Mouse (Mus musculus): ENCODE measurements around the gene Fam198b.

Gene Fam198b

DNA sequence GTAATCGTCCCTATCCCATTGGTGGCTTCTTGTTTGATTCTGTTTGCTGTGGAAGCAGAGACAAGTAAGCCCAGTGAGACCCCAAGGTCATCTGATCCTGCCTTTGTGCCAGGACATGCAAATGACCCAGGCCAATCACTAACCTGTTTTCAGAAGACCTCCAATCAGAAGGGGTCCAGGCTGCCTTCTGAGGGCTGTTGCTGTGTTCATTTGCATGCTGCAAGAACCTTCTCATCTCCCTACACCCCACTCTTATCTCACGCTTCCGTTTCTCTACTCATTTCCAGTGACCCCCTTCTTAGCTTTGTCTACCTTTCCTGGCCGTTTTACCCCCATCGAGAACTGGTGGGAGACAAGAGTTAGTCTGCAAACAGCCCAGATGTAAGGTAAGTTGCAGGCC, at the start of gene Fam198b:
Gene Fam198b, plus strand, starts transcription at position 229 of the 400 bp plus-strand sequence.
- DNase-seq = no peak

DNA sequence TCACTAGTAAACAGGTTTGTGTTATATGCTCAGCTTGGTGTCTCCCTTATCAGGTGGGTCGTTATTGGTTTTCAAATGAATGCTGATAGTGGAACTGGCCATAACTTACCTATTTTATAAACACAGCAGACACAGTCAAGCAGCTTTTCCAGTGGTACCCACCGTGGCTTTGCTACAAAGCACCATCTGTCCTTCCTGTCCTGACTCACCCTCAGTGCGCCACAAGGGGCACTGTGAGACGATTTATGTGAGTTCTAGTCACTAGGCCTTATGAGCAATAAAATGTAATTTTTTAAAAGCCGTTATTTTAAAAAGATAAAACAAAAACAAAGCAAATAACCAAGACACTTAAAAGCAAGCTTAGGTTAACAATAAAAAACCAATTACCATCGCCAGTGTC, 45.6 kb upstream of the Fam198b start:
- DNase-seq = peak in 1 of 2 experiments; percentile 41

DNA sequence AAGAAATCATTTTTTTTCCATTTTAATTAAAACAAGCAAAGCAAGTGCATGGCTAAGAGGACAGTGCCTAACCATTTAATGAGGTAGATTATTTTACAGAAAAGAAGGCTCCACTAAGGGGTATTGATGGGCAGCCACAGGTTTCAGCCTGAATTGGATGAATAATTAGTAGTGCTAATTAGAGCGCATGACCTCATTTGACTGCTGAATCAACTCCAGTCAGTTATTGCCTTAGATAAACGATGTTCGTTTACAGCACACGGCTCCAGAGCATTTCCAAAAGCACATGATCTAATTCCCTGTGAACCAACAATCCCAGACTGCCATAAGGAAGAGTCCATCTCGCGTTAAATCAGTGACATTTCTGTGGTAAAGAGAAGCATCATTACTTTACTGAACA, 42.9 kb upstream of the Fam198b start:
- DNase-seq = no peak

DNA sequence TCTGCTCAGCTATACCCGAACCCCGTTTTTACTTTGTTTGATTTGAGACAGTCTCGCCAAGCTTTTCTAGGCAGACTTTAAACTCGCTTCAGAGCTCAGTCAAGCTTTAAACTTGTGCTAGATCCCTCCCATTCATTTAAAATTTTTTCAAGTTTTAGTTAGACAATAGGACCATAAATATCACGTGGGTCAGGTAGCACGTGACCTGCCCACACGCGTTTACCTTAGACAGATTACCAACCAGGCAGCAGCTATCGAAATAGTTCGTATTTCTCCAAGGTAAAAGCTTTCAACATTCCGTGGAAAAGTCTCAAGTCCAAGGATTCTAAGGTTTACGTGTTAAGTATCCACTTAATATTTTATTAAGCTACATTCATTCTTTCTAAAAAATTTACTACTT, 42.2 kb upstream of the Fam198b start:
- peak; percentile 80 to 81 for DNase-seq

DNA sequence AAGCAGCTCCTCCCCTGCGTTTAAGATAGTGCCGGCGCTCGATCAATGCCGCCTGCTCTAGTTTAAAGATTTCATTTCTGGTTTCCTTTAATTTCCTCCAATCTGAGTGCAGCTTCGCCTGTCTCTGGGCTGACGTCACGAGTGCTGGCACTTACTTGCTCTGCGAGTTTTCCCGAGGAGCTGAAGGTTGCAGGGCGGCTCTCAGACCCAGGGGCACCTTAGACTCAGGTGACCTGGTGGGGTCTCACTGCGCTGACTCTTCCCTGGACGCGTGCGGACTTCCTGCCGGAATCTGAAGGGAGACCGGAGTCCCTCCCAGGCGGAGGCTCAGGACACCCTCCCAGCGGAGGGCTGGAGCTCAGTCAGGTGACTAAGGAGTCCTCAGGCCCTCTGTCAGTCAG, 41.7 kb upstream of the Fam198b start:
- peak; percentile 76 to 85 for DNase-seq

DNA sequence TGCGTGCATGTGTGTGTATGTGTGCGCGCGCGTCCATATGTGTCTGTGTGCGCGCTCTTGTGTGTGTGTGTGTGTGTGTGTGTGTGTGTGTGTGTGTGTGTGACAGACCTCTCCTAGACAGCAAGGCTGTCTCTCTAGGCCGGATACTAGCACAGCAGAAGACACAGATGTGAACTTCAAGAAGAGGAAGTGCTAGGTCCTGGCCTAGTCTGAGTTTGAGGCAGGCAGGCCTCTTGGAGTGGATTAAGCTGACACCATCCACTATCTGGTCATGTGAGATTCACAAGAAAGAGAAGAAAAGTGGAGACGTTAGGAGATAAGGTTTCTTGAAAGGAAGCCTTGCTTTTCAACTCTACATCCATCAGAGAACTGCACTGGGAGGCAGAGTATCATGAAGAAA, 40.3 kb upstream of the Fam198b start:
- DNase-seq = no peak

DNA sequence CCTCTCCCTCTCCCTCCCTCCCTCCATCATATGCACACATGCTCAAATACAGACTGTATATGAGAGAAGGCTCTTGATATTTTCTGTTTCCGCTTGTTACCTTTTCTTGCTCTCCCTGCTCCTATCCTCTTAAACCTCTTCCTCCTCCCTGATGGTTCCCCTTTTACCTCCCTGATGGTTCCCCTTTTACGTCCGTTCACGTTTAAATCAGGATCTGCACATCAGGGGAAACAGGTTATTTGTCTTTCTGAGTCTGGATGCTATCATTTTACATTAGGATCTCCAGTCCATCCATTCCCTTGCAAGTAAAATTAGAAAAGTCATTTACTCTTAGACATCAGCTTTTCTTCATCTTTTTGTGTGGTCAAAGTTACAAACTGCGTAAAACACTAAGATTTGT, 37.7 kb upstream of the Fam198b start:
- no peak for DNase-seq

DNA sequence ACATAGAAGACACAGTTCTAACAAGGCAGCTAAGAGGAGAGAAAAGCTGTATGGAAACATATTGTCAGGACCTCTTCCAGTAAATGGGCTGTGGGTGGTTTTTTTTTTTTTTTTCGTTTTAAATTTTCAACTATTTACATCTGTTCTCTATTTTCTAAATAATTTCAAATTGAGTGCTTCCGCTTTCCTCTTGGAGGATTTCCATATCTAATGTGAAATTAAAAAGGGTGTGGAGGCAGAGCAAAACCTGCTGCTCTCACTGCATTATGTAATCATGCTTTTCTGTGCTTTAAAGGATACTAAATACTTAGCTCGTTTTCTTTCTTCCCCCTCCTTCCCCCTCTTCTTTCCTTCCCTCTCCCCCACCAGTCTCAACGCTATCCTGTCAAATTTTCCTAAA, 35.5 kb upstream of the Fam198b start:
- DNase-seq = no peak

DNA sequence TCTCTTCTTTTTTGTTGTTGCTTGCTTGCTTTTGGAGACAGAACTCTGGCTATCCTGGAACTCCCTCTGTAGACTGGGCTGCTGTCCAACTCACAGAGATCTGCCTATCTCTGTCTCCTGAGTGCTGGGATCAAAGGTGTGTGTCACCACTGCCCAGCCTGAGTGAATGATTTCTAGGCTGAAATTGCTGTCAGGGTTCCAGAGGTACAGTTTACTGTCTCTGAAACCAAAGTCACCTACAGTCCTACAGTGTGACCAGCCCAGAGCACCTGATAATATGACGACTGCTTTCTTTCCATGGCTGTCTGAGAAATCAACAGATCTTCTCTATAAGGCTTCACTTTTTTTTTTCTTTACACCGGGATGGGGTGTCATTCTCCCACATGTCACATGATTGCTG, 34.7 kb upstream of the Fam198b start:
- DNase-seq = peak; percentile 76 to 79

DNA sequence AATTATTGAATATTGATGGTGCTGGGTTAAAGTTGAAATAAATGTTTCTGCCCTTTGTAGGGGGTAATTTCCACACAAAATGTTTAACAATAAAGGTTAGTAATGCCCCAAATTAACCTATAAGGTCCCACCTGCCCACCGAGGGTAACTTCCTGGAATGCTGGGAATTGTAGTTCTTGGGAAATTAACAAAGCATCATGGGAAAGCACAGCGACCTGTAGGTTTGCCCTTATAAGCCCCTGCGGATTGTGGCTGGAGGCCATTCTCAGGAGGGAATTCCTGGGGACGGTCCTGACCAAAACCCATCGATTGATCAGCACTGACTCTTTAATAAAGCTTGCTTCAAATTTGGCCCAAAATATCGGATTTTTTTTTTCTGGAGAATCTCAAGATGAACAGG, 33.7 kb upstream of the Fam198b start:
- DNase-seq = no peak

DNA sequence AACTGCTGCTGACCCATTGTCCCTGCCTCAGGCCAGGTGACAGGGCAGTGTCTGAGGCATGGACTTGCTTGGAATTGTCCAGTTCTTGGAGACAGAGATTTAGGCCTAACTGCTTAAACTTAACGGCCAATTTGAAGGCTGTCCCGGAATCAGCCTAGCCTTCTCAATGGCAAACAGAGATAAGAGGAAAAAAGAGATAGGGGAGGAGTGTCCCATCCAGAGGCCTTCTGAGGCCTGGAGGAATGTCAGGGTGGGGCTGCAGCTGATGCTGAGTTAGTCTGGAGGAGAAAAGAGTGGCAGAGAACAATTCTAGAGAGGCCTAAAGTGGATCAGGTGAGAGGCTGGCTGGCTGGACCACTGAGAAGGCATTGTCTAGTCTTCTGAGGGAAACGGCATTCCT, 32.2 kb upstream of the Fam198b start:
- no peak for DNase-seq

DNA sequence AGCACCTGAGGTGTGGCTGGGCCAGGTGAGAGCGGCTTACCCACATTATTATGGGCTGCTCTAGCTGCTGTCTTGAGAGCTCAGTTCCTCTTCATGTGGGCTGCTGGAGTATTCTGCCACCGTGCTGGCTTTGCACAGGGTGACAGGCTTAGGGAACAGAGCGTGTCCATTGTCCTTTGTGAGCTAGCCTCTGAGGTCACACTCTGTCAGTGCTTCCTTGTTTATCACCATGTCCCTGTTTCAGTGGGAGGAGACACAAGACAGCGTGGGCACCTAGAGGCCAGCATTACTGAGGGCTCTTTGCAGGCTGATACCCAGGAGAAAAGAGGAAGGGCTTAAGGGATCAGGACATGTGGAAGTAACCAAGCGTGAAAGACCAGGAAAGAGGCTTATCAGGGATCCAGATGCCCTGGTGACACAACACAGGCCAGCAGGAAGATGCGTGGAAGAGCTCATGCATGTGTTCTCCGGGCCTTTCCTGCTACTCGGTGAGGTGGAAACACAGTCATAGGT, 31.6 kb upstream of the Fam198b start, which contains the start of gene Tmem144:
Gene Tmem144, minus strand, starts transcription at position 120 of the 513 bp plus-strand sequence.
- DNase-seq = no peak

DNA sequence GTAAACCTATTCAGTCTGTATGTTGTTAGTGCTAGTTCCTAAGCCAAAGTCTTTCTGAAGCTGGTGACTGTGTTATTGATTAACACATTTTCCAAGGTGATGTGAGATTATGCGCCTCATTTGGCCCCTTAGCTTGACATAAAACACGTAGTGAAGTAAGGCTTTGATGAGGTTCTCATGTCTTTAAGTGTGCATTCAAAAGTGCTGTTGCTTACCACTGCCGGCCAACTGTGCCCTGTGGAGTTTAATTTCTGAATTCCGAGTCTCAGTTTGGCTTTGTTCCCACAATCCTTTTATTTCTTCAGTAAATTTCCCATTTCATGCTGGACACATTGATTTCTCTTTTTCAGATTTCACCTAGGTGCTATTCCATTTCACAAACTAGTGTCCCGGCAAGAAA, 26.6 kb upstream of the Fam198b start:
- DNase-seq = no peak

DNA sequence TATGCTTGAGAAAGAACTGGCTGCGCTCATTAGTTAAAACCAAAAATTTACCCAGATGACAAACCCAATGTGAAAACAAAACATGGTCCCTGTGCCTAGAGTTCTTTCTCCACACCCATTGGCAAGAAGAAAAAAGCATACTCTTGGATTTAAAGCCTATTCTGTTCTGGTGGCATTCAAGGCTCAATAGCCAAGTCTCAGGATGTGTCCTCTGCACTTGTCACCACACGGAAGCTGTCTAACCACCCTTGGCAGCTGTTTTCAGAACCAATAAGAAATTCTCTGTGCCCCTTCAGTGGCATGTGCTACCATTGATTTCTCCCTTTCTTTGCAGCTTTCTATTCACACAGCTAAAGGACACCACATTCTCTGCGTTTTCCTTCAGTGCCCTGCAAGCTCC, 26.1 kb upstream of the Fam198b start:
- no peak for DNase-seq

DNA sequence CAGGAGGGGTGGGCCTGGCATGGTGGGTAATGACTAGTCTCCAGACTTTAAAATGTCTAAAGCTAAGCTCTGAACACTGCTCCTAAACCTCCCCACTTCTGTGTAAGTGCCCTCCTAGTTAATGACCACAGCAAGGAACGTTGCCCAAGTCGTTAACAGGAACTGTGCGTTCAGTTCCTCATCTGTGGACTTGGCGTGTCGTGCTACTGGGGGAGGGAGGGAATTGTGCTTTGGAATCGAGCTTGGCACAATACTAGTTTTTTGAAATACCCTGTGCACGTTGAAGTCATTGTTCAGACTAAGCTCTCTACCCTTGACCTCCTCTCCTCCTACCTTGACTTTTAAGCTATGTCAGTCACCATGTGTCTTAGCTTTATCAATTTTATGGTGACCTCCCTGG, 19.5 kb upstream of the Fam198b start:
- peak; percentile 15 to 38 for DNase-seq

DNA sequence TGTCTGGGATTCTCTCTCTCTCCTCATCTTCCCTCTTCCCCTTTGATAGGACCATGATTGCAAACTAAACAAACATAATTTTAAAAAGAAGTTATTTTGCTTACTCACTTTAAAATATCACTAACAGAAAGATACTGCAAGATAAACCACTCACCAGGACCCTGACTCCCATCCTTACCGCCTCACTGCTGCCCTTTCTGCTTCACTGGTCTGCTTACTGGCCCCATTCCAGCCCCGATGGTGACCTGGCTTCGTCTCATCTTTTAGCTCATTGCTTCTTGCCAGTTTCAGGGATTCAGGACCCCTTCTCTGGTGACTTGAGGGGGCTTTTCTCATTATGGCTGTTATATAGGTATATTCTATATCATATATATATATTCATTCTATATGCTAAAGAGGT, 18.2 kb upstream of the Fam198b start:
- DNase-seq = peak; percentile 53 to 82

DNA sequence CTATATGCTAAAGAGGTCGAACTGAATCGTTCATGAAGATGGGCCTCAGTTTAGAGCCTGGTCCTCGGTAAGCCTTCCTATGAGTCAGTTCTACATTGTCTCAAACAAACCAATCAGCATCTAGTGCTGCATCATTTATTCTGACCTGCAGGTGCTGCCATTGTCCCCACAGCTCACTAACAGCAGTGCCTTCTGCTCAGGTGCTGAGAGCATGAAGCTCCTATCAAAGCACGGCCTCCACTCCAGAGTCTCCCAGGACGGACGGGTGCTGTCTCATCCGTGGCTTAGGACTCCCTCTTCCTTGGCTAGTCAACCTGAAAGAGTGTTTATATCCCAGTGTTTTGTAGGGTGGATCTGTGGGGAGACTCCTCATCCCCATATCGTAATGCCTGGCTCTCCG, 17.8 kb upstream of the Fam198b start:
- no peak for DNase-seq

DNA sequence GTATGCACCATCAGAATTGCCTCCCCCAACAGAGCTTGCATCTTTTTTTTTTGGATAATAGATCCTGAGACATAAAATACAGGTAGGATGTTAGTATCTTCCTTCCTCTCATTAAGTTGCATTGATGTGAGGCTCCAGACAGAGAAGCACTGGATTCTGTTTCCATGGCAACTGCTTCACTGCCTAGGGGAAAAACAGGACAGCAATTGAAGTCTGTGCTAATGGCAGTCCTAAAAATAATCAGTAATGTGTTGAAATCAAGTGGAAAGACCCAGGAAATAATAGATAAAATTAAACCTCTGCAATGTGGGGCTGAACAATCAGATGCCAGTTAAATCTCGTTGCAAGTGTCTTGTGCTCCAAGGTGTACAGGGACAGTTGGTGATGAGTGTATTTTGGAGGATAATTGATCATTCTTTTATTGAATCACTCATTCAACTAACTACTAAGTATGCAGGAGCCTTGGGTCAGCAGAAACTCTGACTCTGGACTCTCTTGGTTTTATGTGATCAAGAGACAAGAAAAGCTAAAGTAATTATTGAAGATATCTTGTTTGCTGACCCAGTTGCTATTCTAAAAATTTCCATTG, 17.1 kb upstream of the Fam198b start:
- DNase-seq = no peak

DNA sequence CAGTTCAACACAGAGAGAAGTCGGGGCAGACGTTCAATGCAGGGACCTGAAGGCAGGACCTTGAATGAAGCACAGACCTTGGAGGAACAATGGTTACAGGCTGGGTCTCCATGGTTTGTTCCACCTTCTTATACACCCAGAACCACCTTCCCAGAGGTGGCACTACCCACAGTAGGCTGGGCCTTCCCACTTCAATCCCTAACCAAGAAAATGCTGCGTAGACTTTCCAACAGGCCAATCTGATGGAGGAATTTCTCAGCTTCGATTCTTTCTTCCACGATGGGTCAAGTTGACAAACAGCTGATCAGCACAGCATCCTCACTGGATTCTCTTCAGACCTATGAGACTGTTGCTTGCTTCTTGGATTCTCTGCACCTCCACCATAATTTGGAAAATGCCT, 8.9 kb upstream of the Fam198b start:
- no peak for DNase-seq

DNA sequence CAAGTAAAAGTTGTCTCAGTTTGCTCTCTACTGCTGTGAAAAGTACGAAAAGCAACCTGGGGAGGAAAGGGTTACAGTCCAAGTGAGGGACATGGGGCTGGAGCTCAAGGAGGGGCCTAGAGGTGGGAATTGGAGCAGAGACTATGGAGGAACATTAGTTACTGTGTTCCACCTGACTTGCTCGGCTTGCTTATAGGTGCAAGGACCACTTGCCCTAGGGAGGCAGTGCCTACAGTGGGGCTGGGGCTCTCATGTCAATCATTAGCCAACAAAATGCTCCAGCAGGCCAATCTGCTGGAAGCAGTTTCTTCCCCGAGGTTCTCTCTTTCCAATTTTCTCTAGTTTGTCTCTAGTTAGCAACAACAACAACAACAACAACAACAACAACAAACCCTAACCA, 6.0 kb upstream of the Fam198b start:
- DNase-seq = no peak

DNA sequence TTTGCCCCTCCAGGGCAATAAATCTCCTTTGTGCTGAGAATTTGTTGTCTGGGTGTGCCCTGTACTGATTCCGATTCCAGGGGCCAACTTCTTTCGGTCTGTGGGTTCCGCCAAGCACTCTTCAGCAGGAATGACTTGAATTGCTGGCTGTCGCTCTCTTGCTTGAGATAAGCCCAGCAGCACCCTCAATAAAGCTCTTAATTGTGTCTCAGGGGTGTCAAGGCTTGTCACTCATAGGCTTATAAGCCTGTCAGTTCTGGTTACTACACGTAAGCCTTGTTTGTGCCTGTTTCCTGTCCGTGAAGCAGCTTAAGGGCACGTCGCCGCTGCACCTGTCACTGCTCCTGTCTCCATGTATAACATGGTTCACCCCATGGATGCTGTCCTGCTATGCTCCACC, 5.1 kb upstream of the Fam198b start:
- DNase-seq = no peak

DNA sequence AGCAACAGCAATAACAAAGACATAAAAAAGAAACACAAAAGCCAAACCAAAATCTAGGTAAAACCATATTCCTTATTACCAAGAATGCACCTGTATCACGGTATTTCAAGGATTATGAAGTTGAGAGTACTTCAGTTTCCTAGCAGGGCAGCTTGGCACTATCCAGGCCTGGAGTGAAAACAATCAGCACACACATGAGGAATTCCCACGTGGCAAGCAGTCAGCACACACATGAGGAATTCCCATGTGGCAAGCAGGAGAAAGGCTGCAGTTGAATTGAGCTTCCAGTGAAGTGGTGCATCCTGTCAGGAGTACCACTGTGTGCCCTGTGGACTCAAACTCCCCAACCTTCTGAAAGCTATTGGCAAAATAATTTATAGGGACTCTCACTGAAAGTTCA, 2.7 kb upstream of the Fam198b start:
- no peak for DNase-seq

DNA sequence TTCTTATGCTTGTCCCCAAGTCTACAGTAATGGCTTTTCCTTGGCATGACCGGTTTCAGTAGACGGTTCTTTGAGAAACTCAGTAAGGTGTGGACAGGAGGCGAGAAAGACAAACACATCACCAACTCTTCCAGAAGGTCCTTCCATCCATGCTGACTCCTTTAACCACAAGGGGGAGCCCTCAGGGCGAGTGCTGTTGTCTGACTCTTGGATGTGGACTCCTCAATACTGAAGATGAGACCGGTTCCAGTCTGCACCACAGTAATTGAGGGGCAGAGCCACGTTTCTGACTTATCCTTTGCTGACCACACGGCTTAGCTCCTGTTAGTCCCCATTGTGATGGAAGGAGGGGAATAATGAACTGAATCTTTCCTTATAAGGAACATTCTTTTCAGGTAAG, 1.2 kb upstream of the Fam198b start:
- DNase-seq = peak; percentile 64 to 86

DNA sequence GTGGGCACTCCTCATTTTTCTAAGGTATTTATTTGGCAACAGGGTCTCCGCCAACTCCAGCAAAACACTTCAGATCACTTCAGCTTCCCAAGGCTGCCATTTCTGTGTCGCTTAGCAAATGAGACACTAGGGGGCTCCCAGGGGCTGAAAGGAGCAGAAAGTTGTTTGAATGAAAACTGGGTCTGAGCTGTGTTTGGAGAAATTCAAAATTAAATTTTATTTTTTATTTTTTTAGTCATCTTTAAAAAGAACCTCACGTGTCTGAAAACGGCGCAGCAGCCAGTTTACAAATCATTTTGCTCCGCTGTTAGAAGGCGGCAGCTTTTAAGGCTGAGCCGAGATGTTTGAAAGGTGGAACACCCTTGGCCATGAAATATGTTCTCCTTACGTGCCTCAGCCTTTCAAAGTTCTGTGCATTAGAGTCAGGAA, 442 bp downstream of the Fam198b start:
- peak; percentile 52 to 82 for DNase-seq

DNA sequence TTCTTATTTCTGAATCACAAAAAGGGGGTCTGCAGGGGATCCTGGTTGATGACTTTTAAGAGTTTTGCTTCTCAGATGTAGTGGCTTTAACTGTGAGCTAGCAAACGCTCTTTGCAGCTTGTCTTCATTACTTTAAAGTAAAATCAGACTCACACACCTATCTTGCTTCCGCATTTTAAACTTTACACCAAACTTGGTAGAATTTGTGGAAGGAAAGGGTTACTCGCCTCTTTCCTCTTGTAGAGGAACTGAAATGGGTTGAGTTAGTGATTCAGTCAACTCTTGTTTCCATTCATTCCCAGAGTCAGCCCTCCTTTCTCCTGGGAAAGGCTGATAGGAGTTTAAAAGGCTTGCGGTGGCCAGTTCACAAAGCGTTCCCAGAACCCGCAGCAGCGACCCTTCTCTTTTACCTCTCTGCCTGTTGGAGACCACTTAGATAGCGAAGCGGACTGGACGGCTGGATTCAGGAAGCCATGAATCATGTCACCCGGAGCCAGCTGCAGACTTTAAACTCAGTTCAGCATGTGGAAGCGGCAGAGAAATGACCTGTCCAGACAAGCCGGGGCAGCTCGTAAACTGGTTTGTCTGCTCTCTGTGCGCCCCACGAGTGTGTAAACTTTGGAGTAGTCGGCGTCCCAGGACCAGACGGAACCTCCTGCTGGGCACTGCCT, 1.5 kb downstream of the Fam198b start:
- DNase-seq = peak; percentile 42 to 61
